Mouse (Mus musculus): ENCODE results near the gene Lrrc66. TPM values are rescaled to one million over a fixed set of nuclear protein-coding genes. Genes with fewer than 3 reads are reported as not detected.

The Lrrc66 gene
- polyA plus RNA-seq, 1 experiment = 0.04 TPM

GRCm38 (mm10) chr5:73566119-73566518 is 66.2 kb downstream of the Lrrc66 start:
- no peak for DNase-seq (ENCODE audit: extremely low spot score in 1 of 2, low spot score in 1 of 2)

GRCm38 (mm10) chr5:73564038-73564437 is 68.3 kb downstream of the Lrrc66 start:
- DNase-seq (ENCODE audit: extremely low spot score in 1 of 2, low spot score in 1 of 2) = no peak

GRCm38 (mm10) chr5:73558756-73559155 is 73.6 kb downstream of the Lrrc66 start:
- no peak for DNase-seq (ENCODE audit: extremely low spot score in 1 of 2, low spot score in 1 of 2)

DNA sequence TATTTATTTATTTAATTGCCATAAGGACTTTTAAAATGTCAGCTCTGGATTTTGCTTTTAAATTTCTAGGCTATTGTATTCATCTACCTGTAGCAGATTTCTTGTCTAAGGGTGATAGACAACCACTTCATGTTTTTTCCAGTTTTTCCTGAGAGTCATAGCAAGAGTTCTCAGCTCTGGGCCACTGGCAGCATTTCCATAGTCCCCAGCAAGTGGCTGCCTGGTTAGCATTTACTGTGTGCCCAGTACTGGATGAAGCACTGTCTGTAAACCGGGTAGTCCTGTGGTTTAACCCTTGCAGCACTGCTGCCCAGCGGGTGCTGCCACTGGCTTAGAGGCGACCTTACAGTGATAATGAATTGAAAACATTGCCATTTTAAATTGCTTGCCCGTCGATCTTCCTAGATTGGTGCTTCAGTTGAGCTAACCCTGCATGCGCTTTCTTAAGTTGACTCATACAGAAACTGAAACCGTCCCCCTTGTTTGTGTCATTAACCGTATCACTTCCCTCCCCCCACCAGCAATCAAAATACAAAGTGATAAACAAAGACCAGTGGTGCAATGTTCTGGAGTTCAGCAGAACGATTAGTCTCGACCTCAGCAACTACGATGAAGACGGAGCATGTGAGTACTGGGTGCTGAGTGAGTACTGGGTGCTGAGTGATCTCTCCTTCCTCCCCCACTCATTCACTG is 75.4 kb downstream of the Lrrc66 start:
- no peak for DNase-seq (ENCODE audit: extremely low spot score in 1 of 2, low spot score in 1 of 2)

Other genes starting within 250 kb of the Lrrc66 start
- gene Cwh43, start 226.5 kb downstream of the Lrrc66 start, polyA plus RNA-seq (2012; rRNA removed) = 3.0 and 4.9 TPM in 2 replicates
- 60.2 and 67.5 TPM in 2 replicates for gene Dcun1d4, start 151.5 kb downstream of the Lrrc66 start, polyA plus RNA-seq (2012; rRNA removed)
- 43.9 and 52.4 TPM in 2 replicates for gene Sgcb, start 15.3 kb upstream of the Lrrc66 start, polyA plus RNA-seq (2012; rRNA removed)
- gene Spata18, start 18.9 kb upstream of the Lrrc66 start, polyA plus RNA-seq (2012; rRNA removed) = 0.17 TPM in 1 of 2 replicates, not detected in the other

All from frontal cortex, adult 2 months (tissue).